Mouse (Mus musculus): Measurements from ENCODE around the gene Zfp609.

Zfp609 gene

GRCm38 (mm10) chr9:65676358-65677118 lies 150.8 kb downstream of the Zfp609 start:
- in situ Hi-C loops (cut with MboI, MseI) = no loop called here

GRCm38 (mm10) chr9:65675461-65676357 lies 151.7 kb downstream of the Zfp609 start:
- in situ Hi-C loops (cut with MboI, MseI) = no loop called here

GRCm38 (mm10) chr9:65672996-65673395 lies 154.4 kb downstream of the Zfp609 start:
- in situ Hi-C loops (cut with MboI, MseI) = no loop called here

- in situ Hi-C loops (cut with MboI, MseI) = no loop called here
Measured at GRCm38 (mm10) chr9:65671431-65671931, 155.9 kb downstream of the Zfp609 start.

- in situ Hi-C loops (cut with MboI, MseI) = loop anchor here (10.0 kb wide), 1 partner anchor 63 kb away; no protein-coding TSS in a partner anchor
Measured at GRCm38 (mm10) chr9:65667701-65668100, 159.7 kb downstream of the Zfp609 start, which contains the start of gene Oaz2. Oaz2 (plus strand) TSS chr9:65668001.

- in situ Hi-C loops (cut with MboI, MseI) = loop anchor here (10.0 kb wide), 1 partner anchor 61 kb away; no protein-coding TSS in a partner anchor
Measured at GRCm38 (mm10) chr9:65666042-65666441, 161.3 kb downstream of the Zfp609 start.

GRCm38 (mm10) chr9:65664163-65664562 lies 163.2 kb downstream of the Zfp609 start:
- in situ Hi-C loops (cut with MboI, MseI) = loop anchor here (10.0 kb wide), 1 partner anchor 59 kb away; no protein-coding TSS in a partner anchor

- in situ Hi-C loops (cut with MboI, MseI) = loop anchor here (10.0 kb wide), 1 partner anchor 57 kb away; no protein-coding TSS in a partner anchor
Measured at GRCm38 (mm10) chr9:65661493-65661892, 165.9 kb downstream of the Zfp609 start.

- in situ Hi-C loops (cut with MboI, MseI) = loop anchor here (10.0 kb wide), 1 partner anchor 56 kb away; no protein-coding TSS in a partner anchor
Measured at GRCm38 (mm10) chr9:65661029-65661428, 166.3 kb downstream of the Zfp609 start.

- in situ Hi-C loops (cut with MboI, MseI) = loop anchor here (10.0 kb wide), 1 partner anchor 402 kb away; no protein-coding TSS in a partner anchor
Measured at GRCm38 (mm10) chr9:65657218-65657617, 170.1 kb downstream of the Zfp609 start.

GRCm38 (mm10) chr9:65655540-65655939 lies 171.8 kb downstream of the Zfp609 start:
- in situ Hi-C loops (cut with MboI, MseI) = loop anchor here (10.0 kb wide), 1 partner anchor 401 kb away; no protein-coding TSS in a partner anchor

GRCm38 (mm10) chr9:65654700-65655237 lies 172.6 kb downstream of the Zfp609 start:
- in situ Hi-C loops (cut with MboI, MseI) = loop anchor here (10.0 kb wide), 1 partner anchor 400 kb away; no protein-coding TSS in a partner anchor

GRCm38 (mm10) chr9:65653741-65654140 lies 173.6 kb downstream of the Zfp609 start:
- in situ Hi-C loops (cut with MboI, MseI) = loop anchor here (10.0 kb wide), 1 partner anchor 399 kb away; no protein-coding TSS in a partner anchor

- in situ Hi-C loops (cut with MboI, MseI) = loop anchor here (10.0 kb wide), 1 partner anchor 397 kb away; no protein-coding TSS in a partner anchor
Measured at GRCm38 (mm10) chr9:65651957-65652356, 175.4 kb downstream of the Zfp609 start.

GRCm38 (mm10) chr9:65649997-65650396 lies 177.4 kb downstream of the Zfp609 start:
- in situ Hi-C loops (cut with MboI, MseI) = loop anchor here (10.0 kb wide), 1 partner anchor 395 kb away; no protein-coding TSS in a partner anchor

GRCm38 (mm10) chr9:65648730-65649129 lies 178.6 kb downstream of the Zfp609 start:
- in situ Hi-C loops (cut with MboI, MseI) = no loop called here

GRCm38 (mm10) chr9:65646782-65647181 lies 180.6 kb downstream of the Zfp609 start:
- in situ Hi-C loops (cut with MboI, MseI) = no loop called here

- in situ Hi-C loops (cut with MboI, MseI) = no loop called here
Measured at GRCm38 (mm10) chr9:65645984-65646383, 181.4 kb downstream of the Zfp609 start.

- in situ Hi-C loops (cut with MboI, MseI) = no loop called here
Measured at GRCm38 (mm10) chr9:65644960-65645359, 182.4 kb downstream of the Zfp609 start.

GRCm38 (mm10) chr9:65642546-65642945 lies 184.8 kb downstream of the Zfp609 start:
- in situ Hi-C loops (cut with MboI, MseI) = no loop called here
